In genomic region chr11:78596750-78597149, GRCm38 (mm10) we compare ENCODE assay signal across 12 mouse cellular contexts. TPM values are rescaled to one million over a fixed set of nuclear protein-coding genes. Genes with fewer than 3 reads are reported as not detected.
A peak's percentile ranks its signal among the peaks of the same experiment; 100 is the strongest.
DNase-seq lines count a peak whose midpoint lies in the region; ATAC-seq and TF ChIP-seq lines count a peak whose summit lies in the region.
"Had no signal": no experiment of that assay in that cellular context is flagged by ENCODE, and none has a peak within 500 bp of the region (broad histone marks: within the 10 kb centered on the region; RNA-seq: fewer than 3 reads in every experiment).

No protein-coding gene starts in this region.

- peak; percentile 32 for DNase-seq in forebrain, postnatal 0 days
- peak; percentile 10 for DNase-seq in midbrain, postnatal 0 days (ENCODE audit: low spot score)
- DNase-seq in midbrain, embryonic 10.5 days (ENCODE audit: low spot score): no peak
- peak; percentile 39 for DNase-seq in limb, embryonic 10.5 days (ENCODE audit: low spot score)
- DNase-seq in retina, postnatal 7 days (ENCODE audit: low read depth, low spot score): peak; percentile 21
- no peak for DNase-seq in kidney, adult 8-10 months
- DNase-seq: cerebellum, adult 8-10 months; kidney, adult 9 months; lung, embryonic 14.5 days had no signal

- no peaks in the 10 kb centered on the region for H3K4me1 ChIP-seq in forebrain, postnatal 0 days (ENCODE audit: insufficient read depth)
- H3K4me1 ChIP-seq in forebrain, embryonic 16.5 days (replicated peaks; ENCODE audit: control insufficient read depth, insufficient read depth, low read length): peaks cover 4% of the 10 kb centered on the region
- no peaks in the 10 kb centered on the region for H3K4me1 ChIP-seq in midbrain, postnatal 0 days (ENCODE audit: insufficient read depth, low read length)
- H3K4me1 ChIP-seq in midbrain, embryonic 10.5 days: peaks cover 7% of the 10 kb centered on the region
- H3K4me1 ChIP-seq in limb, embryonic 10.5 days: peaks cover 34% of the 10 kb centered on the region
- H3K4me1 ChIP-seq: limb, embryonic 15.5 days had no signal

- no peak overlapping the region for H3K27ac ChIP-seq in forebrain, postnatal 0 days (ENCODE audit: low read depth, low read length)
- H3K27ac ChIP-seq in forebrain, embryonic 16.5 days (ENCODE audit: low read length): no peak overlapping the region
- 0 out of 2 replicates have a peak overlapping the region, but pooled peaks have one; percentile 26 for H3K27ac ChIP-seq in midbrain, postnatal 0 days (ENCODE audit: low read depth, low read length)
- no peak overlapping the region for H3K27ac ChIP-seq in midbrain, embryonic 10.5 days (replicated peaks)
- H3K27ac ChIP-seq in limb, embryonic 10.5 days: no peak overlapping the region

- H3K4me2 ChIP-seq in forebrain, postnatal 0 days (ENCODE audit: low read depth): no peak overlapping the region
- H3K4me2 ChIP-seq in forebrain, embryonic 16.5 days (ENCODE audit: low read length): no peak overlapping the region
- no peak overlapping the region for H3K4me2 ChIP-seq in midbrain, postnatal 0 days (ENCODE audit: low read depth, low read length, poor library complexity, severe bottlenecking)
- H3K4me2 ChIP-seq: limb, embryonic 15.5 days; lung, embryonic 14.5 days had no signal

- H3K27me3 ChIP-seq in forebrain, postnatal 0 days (ENCODE audit: insufficient read depth, low read length): no peaks in the 10 kb centered on the region
- H3K27me3 ChIP-seq in forebrain, embryonic 16.5 days (replicated peaks; ENCODE audit: control insufficient read depth, insufficient read depth, low read length): no peaks in the 10 kb centered on the region
- no peaks in the 10 kb centered on the region for H3K27me3 ChIP-seq in midbrain, postnatal 0 days (ENCODE audit: insufficient read depth, low read length)
- H3K27me3 ChIP-seq in midbrain, embryonic 10.5 days (ENCODE audit: low read depth, poor library complexity, severe bottlenecking): no peaks in the 10 kb centered on the region
- H3K27me3 ChIP-seq in limb, embryonic 10.5 days (ENCODE audit: low read depth, poor library complexity, severe bottlenecking): no peaks in the 10 kb centered on the region
- H3K27me3 ChIP-seq: limb, embryonic 15.5 days had no signal

- H3K36me3 ChIP-seq in forebrain, postnatal 0 days (ENCODE audit: insufficient read depth): no peaks in the 10 kb centered on the region
- H3K36me3 ChIP-seq in forebrain, embryonic 16.5 days (ENCODE audit: control insufficient read depth, insufficient read depth): no peaks in the 10 kb centered on the region
- H3K36me3 ChIP-seq in midbrain, postnatal 0 days (ENCODE audit: insufficient read depth, low read length): no peaks in the 10 kb centered on the region
- H3K36me3 ChIP-seq in midbrain, embryonic 10.5 days: peaks cover 18% of the 10 kb centered on the region
- H3K36me3 ChIP-seq in limb, embryonic 10.5 days: 0 out of 2 replicates have a peak, but pooled peaks cover 6% of the 10 kb centered on the region
- H3K36me3 ChIP-seq: limb, embryonic 15.5 days had no signal

- peak; percentile 20; the same call in 1 of the 2 replicates for ATAC-seq in forebrain, postnatal 0 days
- no peak for ATAC-seq in forebrain, embryonic 16.5 days
- ATAC-seq in midbrain, postnatal 0 days (ENCODE audit: low FRiP score): no peak
- ATAC-seq in megakaryocyte-erythroid progenitor cell, adult 5-6 weeks (replicated peaks; ENCODE audit: low FRiP score, low TSS enrichment, poor library complexity, severe bottlenecking): no peak

- no peak overlapping the region for H3K9ac ChIP-seq in forebrain, postnatal 0 days
- H3K9ac ChIP-seq in forebrain, embryonic 16.5 days (replicated peaks; ENCODE audit: low read depth, low read length): no peak overlapping the region
- H3K9ac ChIP-seq in midbrain, postnatal 0 days (replicated peaks; ENCODE audit: low read length, poor library complexity, severe bottlenecking): no peak overlapping the region
- H3K9ac ChIP-seq: limb, embryonic 15.5 days; lung, embryonic 14.5 days had no signal

- no peak for TF ChIP-seq CTCF in forebrain, postnatal 0 days (IDR thresholded peaks at IDR 0.05; ENCODE audit: low read depth)
- TF ChIP-seq CTCF in midbrain, postnatal 0 days (IDR thresholded peaks at IDR 0.05): no peak

- H3K4me3 ChIP-seq in forebrain, postnatal 0 days (ENCODE audit: low read depth, low read length): no peak overlapping the region
- H3K4me3 ChIP-seq in forebrain, embryonic 16.5 days (replicated peaks; ENCODE audit: low read length): no peak overlapping the region
- no peak overlapping the region for H3K4me3 ChIP-seq in midbrain, postnatal 0 days (ENCODE audit: low read depth, low read length)
- no peak overlapping the region for H3K4me3 ChIP-seq in midbrain, embryonic 10.5 days
- H3K4me3 ChIP-seq in limb, embryonic 10.5 days: no peak overlapping the region
- H3K4me3 ChIP-seq: limb, embryonic 15.5 days had no signal

- H3K9me3 ChIP-seq in forebrain, postnatal 0 days (ENCODE audit: low read length): no peaks in the 10 kb centered on the region
- no peaks in the 10 kb centered on the region for H3K9me3 ChIP-seq in forebrain, embryonic 16.5 days (ENCODE audit: control insufficient read depth, low read length)
- H3K9me3 ChIP-seq in midbrain, postnatal 0 days (ENCODE audit: low read length): no peaks in the 10 kb centered on the region
- no peaks in the 10 kb centered on the region for H3K9me3 ChIP-seq in midbrain, embryonic 10.5 days (replicated peaks)
- no peaks in the 10 kb centered on the region for H3K9me3 ChIP-seq in limb, embryonic 10.5 days (replicated peaks)
- H3K9me3 ChIP-seq: limb, embryonic 15.5 days had no signal

RNA-seq across cellular contexts. Expression of gene Tmem97, which starts 46.2 kb away (rescaled TPM):
- 32.7 and 33.9 TPM in 2 replicates for total RNA-seq in forebrain, postnatal 0 days (2014; rRNA removed)
- polyA plus RNA-seq in forebrain, postnatal 0 days (2015; fragmentation: Nextera tagmentation; extraction: Ambion mirVana): 37.1 and 42.1 TPM in 2 replicates
- polyA plus RNA-seq in forebrain, embryonic 16.5 days (2015; fragmentation: Nextera tagmentation; extraction: Ambion mirVana): 31.1 and 34.9 TPM in 2 replicates
- 38.4 and 45.5 TPM in 2 replicates for total RNA-seq in midbrain, postnatal 0 days (2014; rRNA removed)
- polyA plus RNA-seq in midbrain, postnatal 0 days (2015; fragmentation: Nextera tagmentation; extraction: Ambion mirVana): 41.4 and 42.6 TPM in 2 replicates
- polyA plus RNA-seq in midbrain, embryonic 10.5 days (2016; fragmentation: Nextera tagmentation; extraction: Ambion mirVana): 91.6 and 110 TPM in 2 replicates
- 87.7 and 104 TPM in 2 replicates for polyA plus RNA-seq in limb, embryonic 10.5 days (2016; fragmentation: Nextera tagmentation; extraction: Ambion mirVana)
- 63.3 and 72.9 TPM in 2 replicates for total RNA-seq in megakaryocyte-erythroid progenitor cell, adult 5-6 weeks (2014; fragmentation: Nextera tagmentation)
- 59.7 and 64.4 TPM in 2 replicates for total RNA-seq in megakaryocyte-erythroid progenitor cell, adult 5-6 weeks (2017)

Comparison
In these comparisons a context has a peak if more than half of its experiments do, and no peak if none do; other contexts are left out.
1. DNase-seq: peak in forebrain, postnatal 0 days (single experiment), midbrain, postnatal 0 days (single experiment), limb, embryonic 10.5 days (single experiment) and retina, postnatal 7 days (single experiment); none in midbrain, embryonic 10.5 days (single experiment) and kidney, adult 8-10 months (0 of 2).